20 mouse cellular contexts compared by ENCODE assay signal in the genomic region with DNA sequence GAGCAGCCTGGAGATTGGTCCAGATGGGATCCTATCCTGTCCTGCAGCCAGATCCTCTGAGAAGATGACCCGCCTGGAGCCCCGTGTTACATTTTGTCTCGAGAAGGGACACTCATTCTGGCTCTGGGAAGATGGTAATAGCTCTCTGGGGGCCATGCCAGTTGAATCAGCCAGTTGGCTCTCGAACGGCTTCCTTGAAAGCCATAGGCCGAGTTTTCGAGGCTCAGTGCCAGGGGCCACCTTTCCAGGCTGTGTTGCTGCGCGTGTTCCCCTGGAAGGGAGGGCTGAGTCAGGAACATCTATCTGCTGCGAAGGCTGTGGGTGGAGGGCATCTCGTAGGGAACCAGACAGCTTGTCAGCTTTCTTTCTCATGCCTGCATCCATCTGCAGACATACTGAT. TPM values are rescaled to one million over a fixed set of nuclear protein-coding genes. Genes with fewer than 3 reads are reported as not detected.
A peak's percentile ranks its signal among the peaks of the same experiment; 100 is the strongest.
DNase-seq lines count a peak whose midpoint lies in the region; ATAC-seq lines count a peak whose summit lies in the region.
"Had no signal": no experiment of that assay in that cellular context is flagged by ENCODE, and none has a peak within 500 bp of the region (broad histone marks: within the 10 kb centered on the region; RNA-seq: fewer than 3 reads in every experiment).

No protein-coding gene starts in this region.

- H3K4me1 ChIP-seq in intestine, embryonic 15.5 days (replicated peaks): peaks cover 2% of the 10 kb centered on the region; the same call in 1 of the 2 replicates

- H3K36me3 ChIP-seq in intestine, embryonic 15.5 days: no peaks in the 10 kb centered on the region
- H3K36me3 ChIP-seq: forebrain, embryonic 15.5 days; lung, embryonic 15.5 days had no signal

- H3K4me2 ChIP-seq in intestine, embryonic 15.5 days (replicated peaks): no peak overlapping the region
- H3K4me2 ChIP-seq: forebrain, embryonic 15.5 days; limb, embryonic 12.5 days; liver, embryonic 13.5 days; lung, embryonic 15.5 days had no signal

- WGBS in intestine, embryonic 15.5 days: 89% methylated on average over 11 of the region's 11 CpGs

- H3K27ac ChIP-seq in intestine, embryonic 15.5 days: no peak overlapping the region
- H3K27ac ChIP-seq: forebrain, embryonic 15.5 days; heart, adult 2 months; hindbrain, postnatal 0 days; limb, embryonic 12.5 days; liver, embryonic 13.5 days; lung, embryonic 15.5 days; macrophage; midbrain, embryonic 10.5 days had no signal

- H3K4me3 ChIP-seq in intestine, embryonic 15.5 days (replicated peaks): no peak overlapping the region
- H3K4me3 ChIP-seq: forebrain, embryonic 15.5 days; heart, adult 2 months; limb, embryonic 12.5 days; liver, embryonic 13.5 days; lung, embryonic 15.5 days; midbrain, embryonic 10.5 days had no signal

- DNase-seq in cerebellum, postnatal 4 days (ENCODE audit: low spot score in 2 of 2): no peak
- peak; percentile 39 to 45 for DNase-seq in kidney, postnatal 25 days
- no peak for DNase-seq in kidney, postnatal 10 days
- DNase-seq in brain, adult 2 months (ENCODE audit: low read depth, low spot score): peak; percentile 56
- DNase-seq in cerebellum, postnatal 36 days: peak; percentile 33 to 49
- no peak for DNase-seq in layer of hippocampus, adult 18-20 months (ENCODE audit: low spot score in 2 of 2)
- DNase-seq: embryo, embryonic 11 days; heart, adult 2 months; kidney, adult 18-20 months; kidney, postnatal 4 days; liver, embryonic 13.5 days; thymus, postnatal 25 days had no signal

- H3K9me3 ChIP-seq in intestine, embryonic 15.5 days: no peaks in the 10 kb centered on the region
- H3K9me3 ChIP-seq: forebrain, embryonic 15.5 days; limb, embryonic 12.5 days; liver, embryonic 13.5 days; lung, embryonic 15.5 days; midbrain, embryonic 10.5 days had no signal

- H3K27me3 ChIP-seq in intestine, embryonic 15.5 days (replicated peaks): no peaks in the 10 kb centered on the region
- H3K27me3 ChIP-seq: forebrain, embryonic 15.5 days; limb, embryonic 12.5 days; liver, embryonic 13.5 days; lung, embryonic 15.5 days had no signal

- no peak overlapping the region for H3K9ac ChIP-seq in intestine, embryonic 15.5 days
- H3K9ac ChIP-seq: forebrain, embryonic 15.5 days; limb, embryonic 12.5 days; liver, embryonic 13.5 days; lung, embryonic 15.5 days had no signal

- peak; percentile 36; the same call in 1 of the 2 replicates for ATAC-seq in cerebellum, adult (ENCODE audit: insufficient number of reproducible peaks, low FRiP score, low TSS enrichment)
- ATAC-seq in intestine, embryonic 15.5 days: no peak
- ATAC-seq: forebrain, embryonic 15.5 days; hindbrain, postnatal 0 days had no signal

RNA-seq across cellular contexts. Expression of a gene that starts 23.0 kb away (rescaled TPM):
- polyA plus RNA-seq in intestine, embryonic 15.5 days (2015; fragmentation: Nextera tagmentation; extraction: Ambion mirVana): 14.8 and 16.2 TPM in 2 replicates
- 10 to 100 TPM; 46.8 to 47.8 TPM for total RNA-seq in layer of hippocampus, adult 18-20 months (2021)

Comparison
In these comparisons a context has a peak if more than half of its experiments do, and no peak if none do; other contexts are left out.
1. DNase-seq: peak in kidney, postnatal 25 days (2 of 2), brain, adult 2 months (single experiment) and cerebellum, postnatal 36 days (2 of 2); none in cerebellum, postnatal 4 days (0 of 2), kidney, postnatal 10 days (single experiment) and layer of hippocampus, adult 18-20 months (0 of 2).